Mouse (Mus musculus) ES-E14 (cell line): ENCODE measurements around the gene Cnfn.

ENCODE experiments used
- CHD2 ChIP-seq: IDR thresholded peaks from 2 replicates; pipeline ENCODE4 v1.6.1; 2014; ENCODE audit warnings: mild to moderate bottlenecking, low read depth, low read length, inconsistent platforms
- HCFC1 ChIP-seq: IDR thresholded peaks from 2 replicates; pipeline ENCODE4 v1.6.1; 2012; ENCODE audit warnings: low read length, inconsistent platforms, borderline replicate concordance; ENCODE audit not compliant: insufficient read depth

- TF ChIP-seq HCFC1: no peak
- no peak for TF ChIP-seq CHD2
Measured at GRCm38 (mm10) chr7:25391856-25392453, 22.4 kb upstream of the Cnfn start.
